Mouse (Mus musculus) kidney, adult 2 months (tissue): ENCODE measurements around the gene Trio.

Source experiments
- CTCF ChIP-seq: fragments of 200-500 bp; conservative IDR thresholded peaks from 2 replicates; pipeline ENCODE4 v1.5.1; 2011; ENCODE audit warnings: low read depth, mild to moderate bottlenecking, control low read depth, low read length, moderate library complexity, mixed read lengths; ENCODE audit not compliant: insufficient read depth, insufficient read length
- POLR2A ChIP-seq: fragments of 200-500 bp; IDR thresholded peaks from one replicate; pipeline ENCODE4 v1.6.1; 2011; ENCODE audit warnings: low read depth, low read length, control low read depth

GRCm38 (mm10) chr15:27787151-27787550, 238.5 kb downstream of the Trio start:
- TF ChIP-seq POLR2A (no peak), CTCF (no peak)
